Mouse (Mus musculus) spleen, adult 18-20 months (tissue): ENCODE results near the gene Nagpa.
"Not testable (repeated sequence)": the region's sequence is repeated elsewhere in the genome, so short reads cannot be mapped to it uniquely, and the experiment has no call there.

ENCODE experiments used
- DNase-seq, 2 experiments: peaks; one replicate each; pipeline ENCODE4 v3.0.0; 2022; ENCODE audit warnings: mixed read lengths in 2 of 2

The Nagpa gene

DNA sequence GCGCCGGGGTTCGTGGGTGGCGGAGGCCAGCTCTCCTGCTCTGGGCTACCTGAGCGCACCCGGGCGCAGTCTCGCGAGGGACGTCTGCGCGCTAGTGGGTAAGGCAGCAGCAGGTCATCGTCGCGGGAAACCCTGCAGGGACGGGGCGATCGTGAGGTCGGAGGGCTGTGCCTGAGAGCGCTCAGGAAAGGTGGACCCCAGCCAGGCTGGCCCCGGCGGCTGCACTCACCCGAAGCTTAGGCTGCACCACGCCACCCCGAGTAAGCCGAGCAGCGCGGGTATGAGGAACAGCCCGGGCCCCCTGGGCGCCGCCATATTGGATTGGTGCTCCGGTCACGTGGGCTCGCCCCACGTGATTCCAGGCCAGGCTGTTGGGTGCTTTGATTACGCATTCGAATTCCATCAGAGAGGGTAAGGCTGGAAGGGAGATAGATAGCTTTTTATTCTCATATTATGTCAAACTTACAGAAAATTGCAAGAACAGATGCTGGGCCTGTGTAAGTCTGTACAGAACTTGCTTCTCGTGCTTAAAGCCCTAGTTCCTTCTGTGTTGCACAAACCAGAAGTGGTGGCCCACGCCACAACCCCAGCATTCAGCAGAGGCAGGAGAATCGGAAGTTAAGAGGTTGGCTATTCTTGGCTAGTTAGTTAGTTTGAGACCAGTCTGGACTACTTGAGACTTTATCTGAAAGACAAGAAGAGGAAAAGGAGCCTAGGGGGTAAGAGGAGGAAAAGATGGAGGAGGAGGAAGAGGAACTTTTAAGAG is at the start of gene Nagpa:
Gene Nagpa, minus strand, starts transcription at position 345 of the 766 bp plus-strand sequence.
- DNase-seq, result peak; percentile 60 to 78

- DNase-seq, result no peak
Observed at GRCm38 (mm10) chr16:5252260-5252659, 48.4 kb upstream of the Nagpa start.

- no peak for DNase-seq
Observed at GRCm38 (mm10) chr16:5250891-5251290, 47.1 kb upstream of the Nagpa start.

DNA sequence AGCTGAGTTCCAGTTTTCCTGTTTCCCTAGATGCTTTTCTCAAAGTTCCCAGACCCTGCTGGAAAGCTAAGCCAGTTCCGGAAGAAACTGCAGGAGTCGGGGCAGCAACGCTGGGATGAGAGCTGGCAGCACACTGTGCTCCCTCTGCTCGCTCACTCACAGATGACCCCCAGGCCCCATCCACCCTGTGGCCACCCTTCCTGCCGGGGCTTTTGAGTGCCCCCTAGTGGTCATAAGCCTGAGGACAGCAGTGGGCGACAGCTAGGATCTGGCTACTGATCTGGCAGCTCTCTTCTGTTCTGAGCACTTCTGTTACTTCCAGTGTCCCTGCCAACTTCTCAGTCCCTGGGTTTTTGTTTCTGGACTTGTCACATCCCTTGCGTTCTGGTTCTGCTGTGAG is 40.6 kb upstream of the Nagpa start:
- DNase-seq, result peak; percentile 38 to 65

DNA sequence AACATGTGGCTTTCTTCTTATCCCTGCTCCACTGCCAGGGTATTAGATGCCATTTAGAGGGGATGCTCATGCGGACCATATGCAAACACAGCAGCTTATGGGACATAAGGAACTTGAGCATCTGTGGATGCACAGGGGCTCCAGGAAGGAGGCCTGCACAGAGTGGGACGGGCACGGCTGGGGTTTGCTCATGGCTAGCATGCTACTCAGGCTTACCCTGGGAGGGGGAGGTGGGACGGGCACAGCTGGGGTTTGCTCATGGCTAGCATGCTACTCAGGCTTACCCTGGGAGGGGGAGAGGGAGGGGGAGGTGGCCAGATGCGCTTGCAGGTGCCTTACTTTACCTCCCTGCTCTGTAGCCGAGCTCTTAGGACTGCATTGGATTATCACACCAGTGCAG is 39.1 kb upstream of the Nagpa start:
- no peak for DNase-seq

- DNase-seq, result no peak
Observed at GRCm38 (mm10) chr16:5242355-5242754, 38.5 kb upstream of the Nagpa start.

- peak; percentile 85 to 89 for DNase-seq
Observed at GRCm38 (mm10) chr16:5233418-5234313, 29.9 kb upstream of the Nagpa start, which contains the start of gene Alg1. Gene Alg1, plus strand, starts transcription at chr16:5233621.

- DNase-seq, result no peak
Observed at GRCm38 (mm10) chr16:5232982-5233381, 29.2 kb upstream of the Nagpa start.

DNA sequence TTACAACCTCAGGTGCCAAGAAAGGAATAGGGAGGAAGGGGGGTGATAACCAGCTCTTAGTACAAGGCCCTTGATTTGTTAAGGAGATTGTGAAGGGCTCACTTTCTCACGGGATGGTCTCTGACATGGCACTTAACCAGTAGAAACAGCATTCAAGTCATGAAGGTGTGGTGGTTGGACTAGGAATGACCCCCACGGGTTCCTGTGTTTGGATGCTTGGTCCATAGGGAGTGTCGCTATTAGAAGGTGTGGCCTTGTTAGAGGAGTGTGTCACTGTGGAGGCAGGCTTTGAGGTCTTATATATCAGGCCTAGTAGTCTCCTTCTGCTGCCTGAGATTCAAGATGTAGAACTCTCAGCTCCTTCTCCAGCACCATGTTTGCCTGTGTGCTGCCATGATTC is 24.3 kb upstream of the Nagpa start:
- DNase-seq, result not testable (repeated sequence)

DNA sequence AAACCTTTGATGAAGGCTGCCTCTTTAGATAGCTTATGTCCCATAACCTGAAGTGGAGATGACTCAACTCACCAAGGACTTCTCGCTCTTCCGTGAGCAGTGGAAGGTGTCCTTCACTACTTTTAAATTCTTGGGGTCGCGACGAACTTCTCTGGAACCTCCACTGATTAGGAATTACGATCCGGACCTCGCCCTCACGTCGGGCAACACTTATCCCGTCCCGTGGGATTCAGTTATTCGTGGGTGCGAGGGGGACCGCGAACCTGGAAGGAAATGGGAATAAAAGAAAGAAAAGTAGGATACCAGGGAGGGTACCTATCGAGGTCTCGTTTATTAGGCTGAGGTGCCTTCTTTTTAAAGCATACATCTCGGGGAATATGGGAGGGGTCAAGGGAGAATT is 23.7 kb upstream of the Nagpa start:
- DNase-seq, result not testable (repeated sequence)

DNA sequence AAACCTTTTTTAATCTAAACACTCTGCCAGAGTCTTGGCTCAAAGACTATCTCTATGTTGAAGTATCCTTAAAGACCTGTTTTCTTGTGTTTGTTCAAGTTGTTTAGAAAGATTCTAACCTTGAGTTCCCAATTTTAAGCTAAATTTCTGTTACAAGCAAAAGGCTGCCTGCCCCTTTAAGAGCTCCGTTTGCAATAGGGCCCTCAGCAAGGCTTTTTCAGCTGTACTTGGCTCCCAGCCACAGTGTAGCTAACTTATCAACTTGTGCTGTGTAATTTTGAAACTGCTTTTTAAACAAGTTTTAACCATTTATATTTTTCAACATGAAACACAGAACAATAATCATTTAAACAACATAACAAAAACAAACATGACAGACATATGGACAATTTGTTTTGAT is 22.7 kb upstream of the Nagpa start:
- DNase-seq, result not testable (repeated sequence)

- DNase-seq, result no peak
Observed at GRCm38 (mm10) chr16:5222140-5222539, 18.3 kb upstream of the Nagpa start, which contains the start of gene AU021092. Gene AU021092, minus strand, starts transcription at chr16:5222299.

DNA sequence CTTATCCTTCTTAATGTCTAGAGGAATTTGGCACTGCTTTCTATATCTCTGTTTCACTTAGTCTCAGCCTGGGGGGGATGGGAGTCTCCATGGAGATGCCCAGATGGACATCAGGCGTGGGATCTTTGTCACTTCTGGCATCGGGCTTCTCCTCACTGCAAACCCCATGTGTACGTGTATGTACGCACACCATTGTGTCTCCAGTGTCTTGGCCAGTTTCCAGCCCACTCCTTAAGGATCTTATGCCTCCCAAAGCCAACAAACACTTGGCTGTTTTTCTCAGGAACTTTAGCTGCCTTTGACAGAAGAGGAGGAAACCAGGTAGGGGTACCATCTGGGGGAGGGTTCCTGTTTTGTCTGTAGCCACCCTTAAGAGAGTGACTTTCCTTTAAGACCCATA is 17.6 kb upstream of the Nagpa start:
- DNase-seq, result no peak

DNA sequence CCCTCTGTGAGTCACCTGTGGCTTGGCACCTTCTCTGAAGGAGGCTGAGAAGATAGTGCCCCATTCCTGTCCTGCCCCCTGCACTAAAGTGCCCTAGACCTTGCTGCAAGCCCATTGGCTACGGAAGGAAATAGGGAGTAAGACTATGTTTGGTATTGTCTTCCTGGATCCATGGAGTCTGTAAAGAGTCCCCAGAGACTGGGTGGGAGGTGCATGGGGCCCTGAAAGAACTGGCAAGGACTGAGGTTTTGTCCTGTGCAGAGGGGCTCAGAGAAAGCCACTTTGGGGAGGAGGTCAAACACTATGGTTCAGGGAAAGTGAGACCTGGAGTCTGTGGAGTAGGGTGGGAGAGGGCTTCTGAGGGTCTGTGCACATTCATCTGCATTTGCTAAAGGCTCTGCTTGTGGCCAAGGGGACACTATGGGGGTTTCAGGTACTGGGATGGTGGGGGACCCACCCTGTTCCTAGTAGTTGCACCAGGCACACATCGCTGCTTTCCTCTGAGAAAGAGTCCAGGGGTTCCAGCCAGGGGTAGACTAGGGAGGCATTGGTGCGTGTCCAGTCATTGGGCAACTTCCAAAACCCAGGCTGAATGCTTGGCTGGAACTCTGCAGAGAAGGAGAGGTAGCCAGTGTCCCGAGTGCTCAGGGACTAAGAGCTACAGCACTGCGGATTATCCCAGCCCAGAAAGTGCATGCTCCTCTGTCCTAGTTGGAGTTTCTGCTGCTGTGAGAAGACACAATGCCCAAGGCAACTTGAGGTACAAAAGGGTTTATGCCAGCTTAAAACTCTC is 13.7 kb upstream of the Nagpa start:
- no peak for DNase-seq

DNA sequence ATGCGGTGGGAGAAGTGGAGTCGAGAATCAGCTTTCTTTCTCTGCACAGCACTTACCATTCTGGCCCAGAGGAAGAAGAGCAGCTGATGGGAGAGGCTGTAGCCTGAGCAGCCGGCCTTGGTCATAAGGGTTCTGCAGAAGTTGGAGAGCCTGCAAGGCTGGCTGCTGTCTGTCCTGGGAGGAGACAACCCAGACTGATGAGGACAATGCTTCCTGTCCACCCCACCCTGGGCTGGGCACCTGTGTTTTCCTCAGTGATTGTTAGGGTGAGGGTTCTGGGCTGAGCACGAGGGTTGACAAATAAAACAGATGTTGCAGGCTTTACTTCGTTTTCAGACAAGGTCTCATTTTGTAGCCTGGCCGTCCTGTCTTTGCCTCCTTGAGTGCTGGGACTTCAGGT is 12.9 kb upstream of the Nagpa start:
- DNase-seq, result no peak

DNA sequence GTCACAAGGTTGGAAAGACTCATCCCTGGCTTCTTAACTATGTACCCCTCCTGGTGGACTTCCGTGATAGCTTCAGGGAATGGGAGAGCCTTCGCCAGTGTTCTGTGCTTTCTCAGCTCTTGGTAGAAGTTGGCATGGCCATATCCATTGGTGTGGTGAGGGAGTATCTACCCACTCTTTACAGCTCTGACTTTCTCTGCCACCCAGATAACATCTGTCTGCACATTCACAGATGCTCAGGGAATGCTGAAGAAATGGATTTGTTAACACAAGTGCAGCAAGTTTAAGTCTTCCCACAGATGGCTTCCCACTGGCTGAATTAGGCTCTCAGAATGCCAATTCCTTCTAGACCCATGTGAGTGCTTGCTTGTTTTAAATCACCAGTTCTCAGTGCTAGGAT is 10.3 kb upstream of the Nagpa start:
- DNase-seq, result no peak

DNA sequence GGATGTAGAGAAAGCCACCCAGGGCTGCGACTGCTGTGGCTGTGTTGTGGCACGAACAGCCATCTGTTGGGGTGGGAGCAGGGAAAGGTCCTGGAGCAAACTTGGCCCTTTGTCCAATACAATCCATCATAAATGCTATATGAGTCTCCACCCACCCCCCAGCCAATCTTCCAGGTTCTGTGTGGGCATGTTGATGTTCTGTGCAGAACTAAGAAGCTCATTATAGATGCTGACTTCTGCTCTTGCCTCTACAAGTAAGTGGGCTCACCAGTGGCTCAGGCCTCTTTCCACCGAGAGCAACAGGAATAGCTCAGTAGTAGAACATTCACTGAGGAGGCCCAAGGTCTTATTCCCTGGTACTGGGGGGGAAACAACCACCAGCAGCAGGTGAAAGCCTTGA is 8.3 kb upstream of the Nagpa start:
- no peak for DNase-seq

GRCm38 (mm10) chr16:5210365-5210764 is 6.6 kb upstream of the Nagpa start:
- DNase-seq, result no peak

DNA sequence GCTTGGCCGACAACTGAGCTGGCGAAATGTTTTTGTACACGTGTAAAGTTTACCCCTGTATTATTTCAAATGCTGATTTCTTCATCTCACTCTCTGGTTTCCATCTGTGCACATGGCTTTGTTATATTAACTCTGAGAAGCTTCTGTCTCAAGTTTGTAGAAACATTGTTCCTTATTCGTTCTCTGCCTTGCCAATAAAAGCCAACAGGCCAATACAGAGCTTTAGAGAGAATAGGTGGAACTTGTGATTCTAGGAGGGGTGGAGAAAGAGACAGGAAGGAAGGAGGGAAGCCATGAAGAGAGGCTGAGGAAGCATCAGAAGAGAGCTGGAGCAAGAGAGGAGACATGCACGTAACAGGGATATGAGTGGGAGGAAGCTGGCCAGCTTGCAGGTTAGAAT is 2.2 kb upstream of the Nagpa start:
- DNase-seq, result no peak

- DNase-seq, result no peak
Observed at GRCm38 (mm10) chr16:5205431-5205970, 1.7 kb upstream of the Nagpa start.

GRCm38 (mm10) chr16:5203200-5203599 is 612 bp downstream of the Nagpa start:
- DNase-seq, result peak; percentile 26 to 53

GRCm38 (mm10) chr16:5202681-5203080 is 1.1 kb downstream of the Nagpa start:
- peak in 1 of 2 experiments; percentile 49 for DNase-seq

GRCm38 (mm10) chr16:5195080-5195479 is 8.7 kb downstream of the Nagpa start:
- peak in 1 of 2 experiments; percentile 51 for DNase-seq
